Comparison of ENCODE assay signal across 7 mouse cellular contexts in genomic region chr5:32322146-32322811, GRCm38 (mm10).
DNase-seq lines count a peak whose midpoint lies in the region; ATAC-seq and TF ChIP-seq lines count a peak whose summit lies in the region.

No protein-coding gene starts in this region.

- no peak overlapping the region for H3K4me3 ChIP-seq in E14TG2a.4 (replicated peaks; ENCODE audit: low read length)
- no peak overlapping the region for H3K4me3 ChIP-seq in kidney, adult 2 months (ENCODE audit: insufficient read depth, low read depth, low read length)
- no peak overlapping the region for H3K4me3 ChIP-seq in limb, embryonic 15.5 days

- 46% methylated on average over 7 of the region's 7 CpGs for WGBS in kidney, adult 2 months
- 31% methylated on average over 7 of the region's 7 CpGs for WGBS in limb, embryonic 15.5 days

- H3K36me3 ChIP-seq in E14TG2a.4 (ENCODE audit: insufficient read depth, low read length) = no peaks in the 10 kb centered on the region
- H3K36me3 ChIP-seq in kidney, adult 2 months (ENCODE audit: control insufficient read depth, insufficient read depth, low read length) = no peaks in the 10 kb centered on the region
- no peaks in the 10 kb centered on the region for H3K36me3 ChIP-seq in limb, embryonic 15.5 days

- H3K4me1 ChIP-seq in E14TG2a.4 (replicated peaks; ENCODE audit: low read depth, low read length) = peaks cover 5% of the 10 kb centered on the region; the same call in 1 of the 2 replicates
- H3K4me1 ChIP-seq in kidney, adult 2 months (ENCODE audit: control insufficient read depth, insufficient read depth, low read length) = no peaks in the 10 kb centered on the region
- H3K4me1 ChIP-seq in limb, embryonic 15.5 days = peaks cover 4% of the 10 kb centered on the region

- no peaks in the 10 kb centered on the region for H3K9me3 ChIP-seq in E14TG2a.4 (ENCODE audit: low read length)
- no peaks in the 10 kb centered on the region for H3K9me3 ChIP-seq in limb, embryonic 15.5 days

- no peak for TF ChIP-seq POLR2A in kidney, adult 2 months (IDR thresholded peaks at IDR 0.05; ENCODE audit: low read depth, low read length)

- ATAC-seq in granulocyte monocyte progenitor cell, adult 5-6 weeks (replicated peaks; ENCODE audit: poor library complexity, severe bottlenecking) = peak; percentile 66
- ATAC-seq in limb, embryonic 15.5 days (ENCODE audit: insufficient number of reproducible peaks, low FRiP score, low TSS enrichment, low read depth) = no peak

- H3K9ac ChIP-seq in limb, embryonic 15.5 days = no peak overlapping the region

- TF ChIP-seq CTCF in E14TG2a.4 (conservative IDR thresholded peaks at IDR 0.05; ENCODE audit: low read length) = peak; percentile 65
- TF ChIP-seq CTCF in kidney, adult 2 months (conservative IDR thresholded peaks at IDR 0.05; ENCODE audit: insufficient read depth, insufficient read length, low read depth, low read length) = peak; percentile 78

- H3K27me3 ChIP-seq in E14TG2a.4 (ENCODE audit: insufficient read depth, low read length) = no peaks in the 10 kb centered on the region
- H3K27me3 ChIP-seq in kidney, adult 2 months (replicated peaks; ENCODE audit: control insufficient read depth, insufficient read depth, low read length) = no peaks in the 10 kb centered on the region
- no peaks in the 10 kb centered on the region for H3K27me3 ChIP-seq in limb, embryonic 15.5 days

- DNase-seq in 416B (ENCODE audit: low read depth) = peak; percentile 45
- DNase-seq in cerebellum, adult 18-20 months = peak; percentile 78 to 80
- DNase-seq in kidney, adult 2 months = peak; percentile 68
- DNase-seq in retina, embryonic 14.5 days (ENCODE audit: low spot score) = peak; percentile 65

- peak overlapping the region; percentile 27 for H3K4me2 ChIP-seq in limb, embryonic 15.5 days

- no peak overlapping the region for H3K27ac ChIP-seq in kidney, adult 2 months (ENCODE audit: insufficient read depth, low read depth, low read length)
- H3K27ac ChIP-seq in limb, embryonic 15.5 days = no peak overlapping the region
